Mouse (Mus musculus) ZHBTc4 (cell line): ENCODE measurements around the gene Ralgps1.

ENCODE experiments used
- DNase-seq: peaks from one replicate; pipeline ENCODE4 v3.0.0-alpha.2; 2011; ENCODE audit warnings: low read depth, low spot score

The Ralgps1 gene

DNA sequence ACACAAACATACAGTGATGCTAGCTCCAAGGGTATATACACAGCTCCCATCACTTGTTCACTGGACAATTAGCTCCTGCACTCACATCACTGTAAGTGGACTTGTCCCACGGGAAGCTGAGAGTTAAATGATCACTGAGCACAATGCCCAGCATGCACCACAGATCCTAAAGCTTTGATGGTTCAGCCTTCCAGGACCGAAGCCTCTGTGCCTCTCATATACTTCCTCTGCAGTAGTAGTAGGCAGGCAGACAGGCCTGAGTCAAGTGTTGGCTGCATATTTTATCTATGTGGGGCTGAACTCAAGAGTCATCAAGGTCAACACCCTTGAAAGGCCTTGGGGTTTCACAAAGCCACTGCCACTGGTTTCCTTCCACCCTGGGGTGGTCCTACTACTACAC lies 49.6 kb downstream of the Ralgps1 start:
- DNase-seq, result no peak

DNA sequence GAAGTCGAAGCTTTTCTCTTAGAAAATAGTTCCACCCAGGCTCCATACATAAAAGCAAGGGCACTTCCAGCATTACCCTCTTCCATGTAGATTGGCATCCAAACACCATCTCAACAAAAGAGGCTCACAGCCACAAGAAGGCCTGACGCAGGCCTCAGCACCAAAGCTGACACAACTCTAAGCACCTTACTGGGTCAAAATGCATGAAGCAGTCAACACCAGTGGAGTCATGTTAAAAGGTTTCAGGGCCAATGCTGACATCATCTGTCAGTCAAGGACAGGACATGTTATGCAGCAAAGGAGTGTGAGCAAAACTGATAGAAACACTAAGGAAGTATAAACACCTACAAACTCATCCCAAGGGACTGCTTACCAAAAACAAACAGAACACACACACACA lies 50.3 kb downstream of the Ralgps1 start:
- no peak for DNase-seq

DNA sequence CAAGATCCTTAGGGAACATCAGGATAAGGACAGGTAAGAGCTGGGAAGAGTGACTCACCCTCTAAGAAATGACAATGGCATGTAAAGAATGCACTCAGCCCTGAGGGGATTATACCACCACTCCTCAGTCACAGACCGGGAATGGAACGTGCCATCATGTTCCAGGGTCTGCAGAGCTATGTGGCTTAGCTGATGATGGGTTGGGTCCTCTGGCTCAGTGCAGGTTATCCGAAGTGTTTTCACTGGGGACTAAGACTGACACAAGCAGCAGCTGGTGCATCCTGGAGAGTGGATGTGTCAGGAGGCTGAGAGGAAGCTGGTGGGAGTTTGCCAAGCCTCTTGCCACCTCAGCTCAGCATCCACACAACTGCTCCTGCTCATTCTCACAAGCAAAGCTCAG lies 50.7 kb downstream of the Ralgps1 start:
- DNase-seq, result peak; percentile 70

DNA sequence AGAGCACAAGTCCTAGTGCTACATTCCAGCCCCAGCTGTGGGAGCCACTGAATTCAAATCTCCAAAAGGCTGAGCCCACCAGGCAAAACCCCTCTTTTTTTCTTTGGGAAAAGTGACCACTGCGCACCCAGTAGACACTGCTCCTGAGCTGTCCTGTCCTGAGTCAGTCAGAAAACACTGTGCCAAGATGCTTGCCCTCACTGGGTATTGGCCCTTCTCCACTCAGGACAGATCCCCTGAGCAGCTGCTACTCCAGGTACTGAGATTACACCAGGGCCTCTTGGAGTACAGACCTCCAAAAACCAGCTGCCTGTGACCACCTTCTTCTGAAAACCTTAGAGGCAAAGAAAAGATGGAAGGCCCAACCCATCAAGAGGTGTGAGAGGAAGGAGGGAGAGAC lies 51.4 kb downstream of the Ralgps1 start:
- no peak for DNase-seq

DNA sequence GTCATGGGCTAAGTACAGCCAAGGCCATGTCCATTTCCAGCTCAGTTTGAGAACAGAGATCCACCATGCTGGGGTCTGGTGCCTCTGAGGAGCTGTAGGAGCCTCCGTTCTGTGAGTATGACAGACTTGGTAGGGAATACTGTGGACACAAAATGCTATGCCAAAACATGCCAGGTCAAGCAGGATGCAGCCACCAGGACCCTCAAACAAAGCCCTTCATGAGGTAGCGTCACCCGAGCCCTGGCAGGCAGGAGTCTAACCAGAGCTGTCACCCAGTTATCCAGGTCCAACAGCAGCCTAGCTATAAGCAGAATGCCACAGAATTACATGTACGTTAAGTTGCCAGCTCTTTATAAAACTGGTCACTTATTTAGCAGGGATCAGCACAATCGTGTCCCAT lies 51.8 kb downstream of the Ralgps1 start:
- no peak for DNase-seq

DNA sequence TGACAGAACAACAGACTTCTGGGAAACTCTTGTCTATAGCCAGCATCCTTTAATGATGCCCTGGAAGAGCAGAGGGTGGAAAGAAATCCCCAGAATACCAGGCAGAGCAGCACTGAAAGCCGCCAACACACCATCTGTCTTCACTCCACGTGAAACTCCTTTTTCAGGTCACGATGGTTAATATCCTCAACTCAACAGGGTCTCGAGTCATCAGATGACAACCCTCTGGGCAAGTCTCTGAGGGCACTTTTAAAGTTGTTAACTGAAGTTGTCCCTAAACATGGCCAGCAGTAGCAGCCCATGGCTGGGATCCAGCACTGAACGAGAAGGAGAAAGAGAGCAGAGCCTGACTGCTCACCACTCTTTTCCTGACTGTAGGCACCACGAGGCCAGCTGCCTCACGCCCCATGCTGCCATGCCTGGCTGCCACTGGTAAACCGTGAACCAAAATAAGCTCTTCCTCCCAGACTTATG lies 52.8 kb downstream of the Ralgps1 start:
- DNase-seq, result no peak

DNA sequence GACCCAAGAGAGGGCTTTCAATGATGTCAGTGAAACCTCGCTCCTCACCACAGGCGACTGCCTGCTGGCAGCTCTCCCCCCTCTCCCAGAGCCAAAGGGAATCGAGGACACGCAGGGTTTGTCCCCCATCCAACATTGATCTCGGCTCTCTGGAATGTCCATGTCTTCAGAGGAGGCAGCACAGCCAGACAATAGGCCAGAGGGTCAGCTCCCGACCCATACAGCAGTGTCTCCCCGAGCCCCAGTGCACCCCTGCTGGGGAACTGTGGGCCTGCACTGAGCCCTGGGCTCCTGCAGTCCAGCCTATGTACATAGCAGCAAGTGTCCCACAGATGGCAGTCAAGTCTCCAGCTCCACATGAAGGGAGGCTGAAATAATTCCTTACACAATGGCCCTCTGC lies 54.8 kb downstream of the Ralgps1 start:
- peak; percentile 79 for DNase-seq

- DNase-seq, result no peak
Observed at GRCm38 (mm10) chr2:33316063-33316405, 55.3 kb downstream of the Ralgps1 start.

GRCm38 (mm10) chr2:33315233-33316062 lies 55.8 kb downstream of the Ralgps1 start:
- peak; percentile 15 for DNase-seq

DNA sequence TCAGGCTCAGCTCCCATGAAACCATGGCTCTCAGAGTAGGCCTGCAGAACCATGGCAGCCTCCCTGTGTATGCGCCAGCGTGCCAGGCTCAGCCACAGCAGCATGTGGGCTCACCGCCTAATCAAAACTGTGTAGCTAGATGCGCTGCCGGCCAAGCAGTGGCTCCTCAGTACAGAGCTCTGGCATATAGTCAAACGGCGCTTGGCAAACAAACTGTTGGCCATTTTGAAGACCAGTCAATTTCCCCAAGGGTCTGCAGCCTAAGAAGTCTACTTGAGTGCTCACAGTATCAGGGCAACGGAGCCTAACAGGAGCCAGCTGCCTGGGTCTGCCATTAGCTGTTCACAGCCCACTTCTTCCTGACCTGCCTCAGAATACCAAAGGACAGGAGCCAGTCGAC lies 61.9 kb downstream of the Ralgps1 start:
- no peak for DNase-seq

DNA sequence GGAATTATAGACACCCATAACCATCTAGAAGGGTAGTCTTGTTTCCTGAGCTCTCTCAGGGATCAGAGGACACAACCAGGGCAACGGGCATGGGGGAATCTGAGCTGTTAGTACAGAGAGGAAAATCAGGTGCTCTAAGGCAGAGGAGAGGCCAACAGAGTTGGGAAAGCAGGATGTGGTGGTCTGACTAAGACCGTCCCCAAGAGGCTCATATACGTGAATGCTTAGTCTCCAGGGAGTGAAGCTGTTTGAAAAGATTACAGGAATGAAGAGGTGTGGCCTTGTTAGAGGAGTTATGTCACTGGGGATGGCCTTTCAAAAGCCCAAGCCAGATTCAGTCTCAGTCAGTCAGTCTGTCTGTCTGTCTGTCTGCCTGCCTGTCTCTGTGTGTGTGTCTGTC lies 64.7 kb downstream of the Ralgps1 start:
- DNase-seq, result no peak

GRCm38 (mm10) chr2:33303416-33303947 lies 67.8 kb downstream of the Ralgps1 start:
- DNase-seq, result no peak

- no peak for DNase-seq
Observed at GRCm38 (mm10) chr2:33302828-33303227, 68.5 kb downstream of the Ralgps1 start.

DNA sequence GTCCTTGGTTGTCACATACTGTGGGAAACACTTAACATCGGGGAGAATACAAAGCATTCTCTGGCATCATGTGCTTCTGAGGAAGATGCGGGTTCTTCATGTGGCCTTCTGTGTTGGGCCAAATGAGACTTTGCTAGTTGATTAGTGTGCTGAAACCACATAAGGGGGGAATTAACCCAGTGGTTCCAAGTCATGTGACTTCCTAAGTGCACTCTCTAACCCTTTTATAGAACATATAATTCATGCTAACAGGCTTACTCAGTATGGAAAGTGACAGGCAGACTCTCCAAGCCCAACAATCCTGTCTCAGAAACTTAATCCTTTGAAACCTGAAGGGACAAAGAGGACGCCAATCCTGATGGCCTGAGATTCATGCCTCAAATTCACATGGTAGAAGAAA lies 68.9 kb downstream of the Ralgps1 start:
- DNase-seq, result no peak

DNA sequence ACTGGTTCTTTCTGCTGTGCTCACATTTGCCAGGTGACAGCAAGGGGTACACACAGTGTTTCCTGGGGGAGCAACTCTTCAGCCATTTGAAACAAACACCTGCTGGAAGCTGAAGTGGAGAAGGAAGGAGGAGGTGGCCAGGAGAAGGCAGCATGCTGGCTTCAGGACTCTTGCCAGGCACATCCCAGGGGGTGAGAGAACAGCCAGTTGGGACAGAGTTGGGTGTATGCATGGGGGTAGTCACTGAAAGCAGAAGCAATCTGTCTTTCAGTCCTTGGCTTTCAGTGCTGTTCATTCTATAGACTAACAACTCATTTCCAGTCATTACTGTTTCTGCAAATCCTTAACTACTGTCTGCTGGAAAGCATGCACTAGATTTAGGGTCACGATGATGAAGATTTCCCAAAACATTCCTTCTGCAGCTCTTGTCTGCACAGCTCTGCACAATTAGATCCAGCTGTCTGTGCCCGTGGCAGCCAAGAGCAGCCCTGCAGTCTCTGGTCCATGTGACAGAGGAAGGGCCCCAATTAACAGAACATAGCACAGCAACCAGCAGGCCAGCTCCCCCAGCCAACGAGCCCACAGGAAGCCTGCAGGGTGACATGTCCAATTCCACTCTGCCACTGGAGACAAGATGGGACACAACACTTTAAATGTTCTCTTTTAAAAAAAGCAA lies 70.8 kb downstream of the Ralgps1 start:
- DNase-seq, result no peak

GRCm38 (mm10) chr2:33298928-33299327 lies 72.4 kb downstream of the Ralgps1 start:
- no peak for DNase-seq

- no peak for DNase-seq
Observed at GRCm38 (mm10) chr2:33295115-33295514, 76.2 kb downstream of the Ralgps1 start.

DNA sequence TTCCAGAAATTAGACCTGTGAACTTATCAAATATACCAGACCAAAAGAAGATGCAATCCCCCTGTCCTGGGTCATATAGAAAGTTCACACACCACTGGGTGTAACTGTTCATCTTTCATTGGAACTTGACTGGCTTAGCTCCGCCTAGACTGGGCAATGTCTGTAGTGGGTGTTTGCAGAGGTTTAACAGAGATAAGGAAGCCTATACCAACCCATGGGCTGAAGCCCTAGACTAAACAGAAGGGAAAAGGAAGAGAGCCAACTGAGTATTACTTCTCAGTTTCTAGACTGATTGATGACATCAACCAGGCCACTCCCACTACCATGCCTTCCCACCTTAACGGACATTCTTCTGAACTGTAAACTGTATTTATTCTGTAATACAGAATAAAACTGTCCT lies 79.2 kb downstream of the Ralgps1 start:
- DNase-seq, result no peak

DNA sequence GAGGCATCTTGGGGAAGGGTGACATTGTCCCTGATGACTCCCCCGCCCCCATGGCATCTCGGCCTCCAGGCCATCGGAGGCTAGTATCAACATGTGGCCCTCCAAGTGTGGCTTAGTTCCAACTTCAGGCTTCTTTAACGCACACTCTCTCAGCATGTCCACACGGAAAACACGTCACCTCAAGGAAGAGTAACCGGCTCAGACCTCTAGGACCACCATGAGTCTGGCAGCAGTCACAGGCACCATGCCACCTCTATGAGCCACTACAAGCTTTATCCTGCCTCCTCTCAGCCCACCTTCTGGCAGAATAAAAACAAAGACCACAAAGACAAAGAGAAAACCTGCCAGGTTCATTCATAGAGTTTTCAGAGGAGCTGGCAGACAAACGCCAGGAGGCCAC lies 80.8 kb downstream of the Ralgps1 start:
- DNase-seq, result no peak

DNA sequence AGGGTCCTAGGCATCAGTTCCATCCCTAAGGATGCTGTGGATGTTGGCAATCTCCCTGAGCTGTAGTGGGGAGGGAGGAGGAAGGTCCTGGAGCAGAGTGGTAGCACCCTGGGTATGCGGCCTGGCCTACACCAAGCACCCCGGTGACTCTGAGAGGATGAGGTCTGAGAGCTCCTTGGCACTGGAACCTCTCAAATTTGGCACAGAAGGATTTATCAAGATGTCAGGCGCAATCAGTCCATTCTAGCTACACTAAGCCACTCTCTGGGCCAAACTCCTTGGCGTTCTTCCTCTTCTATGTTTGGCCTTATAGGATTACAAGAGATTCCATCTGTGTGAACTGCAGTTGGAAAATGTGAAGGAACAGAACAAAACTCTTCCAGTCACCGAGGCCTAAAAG lies 82.4 kb downstream of the Ralgps1 start:
- no peak for DNase-seq

DNA sequence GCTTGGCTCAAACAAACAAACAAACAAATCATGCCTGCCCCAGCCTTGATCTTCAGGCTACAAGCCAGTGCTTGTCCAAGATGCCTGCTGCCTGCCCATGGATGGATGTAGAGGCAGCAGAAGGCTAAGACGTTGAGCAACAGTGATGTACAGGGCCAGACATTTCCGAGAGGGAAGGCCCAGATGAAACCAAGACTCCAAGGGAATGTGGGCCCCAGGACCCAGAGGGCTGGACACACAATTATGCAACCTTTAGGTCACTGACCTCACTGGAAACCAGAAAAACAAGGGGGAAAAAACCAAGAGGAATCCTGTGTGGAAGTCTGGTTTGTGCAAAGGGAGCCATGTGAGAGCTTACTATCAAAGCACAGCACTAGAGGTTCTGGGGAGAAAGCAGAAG lies 87.6 kb downstream of the Ralgps1 start:
- no peak for DNase-seq

- no peak for DNase-seq
Observed at GRCm38 (mm10) chr2:33282877-33283276, 88.4 kb downstream of the Ralgps1 start.

DNA sequence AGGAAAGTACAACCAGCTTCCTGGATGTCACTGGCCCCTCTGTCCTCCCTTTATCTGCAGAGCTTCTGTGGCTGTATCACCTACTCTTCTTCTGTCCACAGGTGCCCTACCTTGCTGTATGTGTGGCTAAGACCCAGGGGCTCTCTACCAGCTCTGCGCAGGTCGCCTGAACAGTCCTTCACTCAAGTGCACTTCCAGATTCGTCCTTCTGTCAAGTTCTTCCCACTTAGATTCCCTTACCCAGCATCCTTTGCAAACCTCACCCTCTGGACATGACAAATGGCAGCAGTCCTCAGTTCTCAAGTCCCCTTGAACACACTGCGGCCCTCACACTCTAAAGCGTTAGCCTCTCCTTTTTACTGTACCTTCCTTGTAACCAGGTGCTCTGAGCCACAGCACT lies 89.5 kb downstream of the Ralgps1 start:
- DNase-seq, result no peak
